Mouse (Mus musculus) myocyte (in vitro differentiated cells): Measurements from ENCODE around the gene Sash1. TPM values are rescaled to one million over a fixed set of nuclear protein-coding genes. Genes with fewer than 3 reads are reported as not detected.

ENCODE experiments used
- H3K27me3 ChIP-seq: one replicate; pipeline ENCODE4 v1.6.1; 2011; ENCODE audit not compliant: control insufficient read depth, insufficient read depth, insufficient read length
- H3K36me3 ChIP-seq: one replicate; pipeline ENCODE4 v1.6.1; 2011; ENCODE audit not compliant: control insufficient read depth, insufficient read depth
- H3K4me2 ChIP-seq: one replicate; pipeline ENCODE4 v1.6.1; 2011; ENCODE audit warnings: low read depth, control low read depth
- H3K4me3 ChIP-seq: one replicate; pipeline ENCODE4 v1.5.1; 2011; ENCODE audit warnings: mild to moderate bottlenecking, control low read depth, moderate library complexity
- H3K79me2 ChIP-seq: one replicate; pipeline ENCODE4 v1.6.1; 2011; ENCODE audit not compliant: control insufficient read depth, insufficient read depth
- H3ac ChIP-seq: one replicate; pipeline ENCODE4 v1.6.1; 2011; ENCODE audit not compliant: control insufficient read depth, insufficient read length
- CEBPB ChIP-seq: IDR thresholded peaks from 2 replicates; pipeline ENCODE4 v1.6.1; 2011; ENCODE audit warnings: mild to moderate bottlenecking, moderate library complexity; ENCODE audit not compliant: poor library complexity, insufficient read depth, severe bottlenecking
- E2F4 ChIP-seq: IDR thresholded peaks from one replicate; pipeline ENCODE4 v1.6.1; 2011; ENCODE audit warnings: mild to moderate bottlenecking, control low read depth, moderate library complexity; ENCODE audit not compliant: insufficient read depth
- MAX ChIP-seq: IDR thresholded peaks from one replicate; pipeline ENCODE4 v1.6.1; 2011; ENCODE audit warnings: low read depth, mild to moderate bottlenecking, control low read depth
- MYOD1 ChIP-seq, 3 experiments: IDR thresholded peaks; one replicate each; pipeline ENCODE4 v1.6.1; 2011; ENCODE audit warnings: control low read depth in 2 of 3, low read depth in 2 of 3, mild to moderate bottlenecking in 2 of 3, moderate library complexity in 1 of 3; ENCODE audit not compliant: insufficient read length in 2 of 3, control insufficient read depth in 1 of 3
- MYOG ChIP-seq, 3 experiments: IDR thresholded peaks; one replicate each; pipeline ENCODE4 v1.6.1; 2011; ENCODE audit warnings: control low read depth in 2 of 3, low read depth in 2 of 3, mild to moderate bottlenecking in 2 of 3; ENCODE audit not compliant: insufficient read length in 2 of 3, control insufficient read depth in 1 of 3, insufficient read depth in 1 of 3
- POLR2A ChIP-seq: IDR thresholded peaks from one replicate; pipeline ENCODE4 v1.6.1; 2011; ENCODE audit warnings: low read depth, mild to moderate bottlenecking, control low read depth, moderate library complexity; ENCODE audit not compliant: insufficient read length
- POLR2AphosphoS2 ChIP-seq: IDR thresholded peaks from one replicate; pipeline ENCODE4 v1.6.1; 2011; ENCODE audit warnings: low read depth, control low read depth; ENCODE audit not compliant: insufficient read length
- REST ChIP-seq: IDR thresholded peaks from one replicate; pipeline ENCODE4 v1.6.1; 2011; ENCODE audit warnings: mild to moderate bottlenecking, control low read depth, moderate library complexity; ENCODE audit not compliant: insufficient read depth, insufficient read length
- SRF ChIP-seq: IDR thresholded peaks from one replicate; pipeline ENCODE4 v1.6.1; 2011; ENCODE audit warnings: low read depth; ENCODE audit not compliant: control insufficient read depth, insufficient read length
- TCF12 ChIP-seq: IDR thresholded peaks from one replicate; pipeline ENCODE4 v1.6.1; 2011; ENCODE audit warnings: mild to moderate bottlenecking, control low read depth; ENCODE audit not compliant: poor library complexity, insufficient read depth, severe bottlenecking
- TCF3 ChIP-seq: IDR thresholded peaks from one replicate; pipeline ENCODE4 v1.6.1; 2011; ENCODE audit warnings: low read depth, control low read depth; ENCODE audit not compliant: insufficient read length
- USF1 ChIP-seq: IDR thresholded peaks from one replicate; pipeline ENCODE4 v1.6.1; 2011; ENCODE audit warnings: low read depth, mild to moderate bottlenecking, control low read depth, moderate library complexity
- polyA plus RNA-seq: library from polyadenylated mRNA; unstranded; fragments of >200 nt; fragmentation: generic; extraction: Trizol; gene quantifications from one replicate; pipeline ENCODE4 v1.2.1, GENCODE M21; 2012; ENCODE audit warnings: missing spikeins

Gene Sash1
- polyA plus RNA-seq, 1 experiment: 1.9 TPM

- TF ChIP-seq MAX: no peak
- no peak for TF ChIP-seq MYOD1 (IDR thresholded peaks at IDR 0.05; ENCODE audit: control insufficient read depth in 1 of 3, insufficient read length in 2 of 3, low read depth in 2 of 3)
- no peak for TF ChIP-seq REST
- no peak for TF ChIP-seq TCF3
- TF ChIP-seq E2F4: no peak
- no peak for TF ChIP-seq USF1
- no peak for TF ChIP-seq CEBPB
- no peak for TF ChIP-seq POLR2AphosphoS2
- TF ChIP-seq SRF: no peak
- H3K79me2 ChIP-seq: no peaks in the 10 kb centered on the region
- H3K27me3 ChIP-seq: no peaks in the 10 kb centered on the region
- H3K4me3 ChIP-seq: no peak overlapping the region
- H3K4me2 ChIP-seq: no peak overlapping the region
- H3K36me3 ChIP-seq: no peaks in the 10 kb centered on the region
- no peak overlapping the region for H3ac ChIP-seq
Observed at GRCm38 (mm10) chr10:8872788-8873187, 13.1 kb downstream of the Sash1 start.

GRCm38 (mm10) chr10:8871935-8872334, 13.9 kb downstream of the Sash1 start:
- Histone ChIP-seq H3K4me2 (no peak overlapping the region), H3K4me3 (no peak overlapping the region), H3K27me3 (no peaks in the 10 kb centered on the region), H3K79me2 (no peaks in the 10 kb centered on the region), H3K36me3 (no peaks in the 10 kb centered on the region), H3ac (no peak overlapping the region)
- TF ChIP-seq SRF (no peak), POLR2A (no peak), TCF12 (no peak), MYOD1 (IDR thresholded peaks at IDR 0.05; ENCODE audit: control insufficient read depth in 1 of 3, insufficient read length in 2 of 3, low read depth in 2 of 3) (no peak), CEBPB (no peak), E2F4 (no peak), POLR2AphosphoS2 (no peak), REST (no peak), MYOG (IDR thresholded peaks at IDR 0.05; ENCODE audit: control insufficient read depth in 1 of 3, insufficient read depth in 1 of 3, insufficient read length in 2 of 3, low read depth in 2 of 3) (no peak), TCF3 (no peak), USF1 (no peak), MAX (no peak)

GRCm38 (mm10) chr10:8870368-8870767, 15.5 kb downstream of the Sash1 start:
- no peak overlapping the region for H3ac ChIP-seq
- H3K4me3 ChIP-seq: no peak overlapping the region
- H3K27me3 ChIP-seq: no peaks in the 10 kb centered on the region
- H3K36me3 ChIP-seq: no peaks in the 10 kb centered on the region
- no peak for TF ChIP-seq TCF3
- no peak for TF ChIP-seq POLR2AphosphoS2
- TF ChIP-seq REST: no peak
- no peak for TF ChIP-seq CEBPB
- TF ChIP-seq POLR2A: no peak
- no peak for TF ChIP-seq E2F4
- no peak for TF ChIP-seq MAX
- TF ChIP-seq MYOG (IDR thresholded peaks at IDR 0.05; ENCODE audit: control insufficient read depth in 1 of 3, insufficient read depth in 1 of 3, insufficient read length in 2 of 3, low read depth in 2 of 3): no peak
- TF ChIP-seq SRF: no peak
- no peak for TF ChIP-seq MYOD1 (IDR thresholded peaks at IDR 0.05; ENCODE audit: control insufficient read depth in 1 of 3, insufficient read length in 2 of 3, low read depth in 2 of 3)
- TF ChIP-seq TCF12: no peak
- no peak for TF ChIP-seq USF1
- no peak overlapping the region for H3K4me2 ChIP-seq
- H3K79me2 ChIP-seq: no peaks in the 10 kb centered on the region

GRCm38 (mm10) chr10:8866062-8866642, 19.7 kb downstream of the Sash1 start:
- H3K79me2 ChIP-seq: no peaks in the 10 kb centered on the region
- no peaks in the 10 kb centered on the region for H3K27me3 ChIP-seq
- no peak overlapping the region for H3K4me3 ChIP-seq
- no peak overlapping the region for H3K4me2 ChIP-seq
- no peak overlapping the region for H3ac ChIP-seq
- H3K36me3 ChIP-seq: no peaks in the 10 kb centered on the region
- no peak for TF ChIP-seq CEBPB
- no peak for TF ChIP-seq MYOD1 (IDR thresholded peaks at IDR 0.05; ENCODE audit: control insufficient read depth in 1 of 3, insufficient read length in 2 of 3, low read depth in 2 of 3)
- TF ChIP-seq TCF12: no peak
- TF ChIP-seq REST: no peak
- no peak for TF ChIP-seq SRF
- no peak for TF ChIP-seq TCF3
- TF ChIP-seq MYOG (IDR thresholded peaks at IDR 0.05; ENCODE audit: control insufficient read depth in 1 of 3, insufficient read depth in 1 of 3, insufficient read length in 2 of 3, low read depth in 2 of 3): no peak
- TF ChIP-seq E2F4: no peak
- TF ChIP-seq POLR2A: no peak
- TF ChIP-seq MAX: no peak
- TF ChIP-seq USF1: no peak
- no peak for TF ChIP-seq POLR2AphosphoS2

GRCm38 (mm10) chr10:8860655-8861054, 25.2 kb downstream of the Sash1 start:
- no peaks in the 10 kb centered on the region for H3K79me2 ChIP-seq
- no peaks in the 10 kb centered on the region for H3K36me3 ChIP-seq
- no peak overlapping the region for H3K4me3 ChIP-seq
- no peak overlapping the region for H3ac ChIP-seq
- H3K27me3 ChIP-seq: no peaks in the 10 kb centered on the region
- no peak overlapping the region for H3K4me2 ChIP-seq
- TF ChIP-seq SRF (no peak), REST (no peak), MAX (no peak), TCF12 (no peak), MYOD1 (IDR thresholded peaks at IDR 0.05; ENCODE audit: control insufficient read depth in 1 of 3, insufficient read length in 2 of 3, low read depth in 2 of 3) (no peak), MYOG (IDR thresholded peaks at IDR 0.05; ENCODE audit: control insufficient read depth in 1 of 3, insufficient read depth in 1 of 3, insufficient read length in 2 of 3, low read depth in 2 of 3) (no peak), POLR2A (no peak), E2F4 (no peak), CEBPB (no peak), USF1 (no peak), TCF3 (no peak), POLR2AphosphoS2 (no peak)
